10 mouse cellular contexts compared by ENCODE assay signal in genomic region chr12:99332144-99332807, GRCm38 (mm10).
A peak's percentile ranks its signal among the peaks of the same experiment; 100 is the strongest.
DNase-seq lines count a peak whose midpoint lies in the region; ATAC-seq and TF ChIP-seq lines count a peak whose summit lies in the region.
"Had no signal": no experiment of that assay in that cellular context is flagged by ENCODE, and none has a peak within 500 bp of the region (broad histone marks: within the 10 kb centered on the region; RNA-seq: fewer than 3 reads in every experiment).

No protein-coding gene starts in this region.

- H3K4me2 ChIP-seq in intestine, embryonic 14.5 days (ENCODE audit: low read length) = no peak overlapping the region
- no peak overlapping the region for H3K4me2 ChIP-seq in intestine, embryonic 16.5 days (ENCODE audit: low read depth, low read length)
- peak overlapping the region; percentile 40; the same call in 1 of the 2 replicates for H3K4me2 ChIP-seq in liver, embryonic 13.5 days
- H3K4me2 ChIP-seq in hindbrain, embryonic 14.5 days (replicated peaks) = no peak overlapping the region
- H3K4me2 ChIP-seq: limb, embryonic 15.5 days had no signal

- no peaks in the 10 kb centered on the region for H3K9me3 ChIP-seq in intestine, embryonic 14.5 days (ENCODE audit: control insufficient read depth, low read length)
- no peaks in the 10 kb centered on the region for H3K9me3 ChIP-seq in intestine, embryonic 16.5 days (ENCODE audit: control insufficient read depth, low read length)
- H3K9me3 ChIP-seq in liver, embryonic 13.5 days (replicated peaks) = no peaks in the 10 kb centered on the region
- no peaks in the 10 kb centered on the region for H3K9me3 ChIP-seq in hindbrain, embryonic 14.5 days (ENCODE audit: control insufficient read depth, low read length)
- H3K9me3 ChIP-seq: limb, embryonic 15.5 days had no signal

- no peak for ATAC-seq in cerebellum, adult (ENCODE audit: insufficient number of reproducible peaks, low FRiP score, low TSS enrichment)
- ATAC-seq in intestine, embryonic 14.5 days (replicated peaks; ENCODE audit: low FRiP score, low TSS enrichment, low read depth) = no peak
- no peak for ATAC-seq in intestine, embryonic 16.5 days
- no peak for ATAC-seq in liver, embryonic 13.5 days (ENCODE audit: low read depth)
- ATAC-seq in hindbrain, embryonic 14.5 days (ENCODE audit: low FRiP score) = no peak
- ATAC-seq: intestine, postnatal 0 days had no signal

- H3K9ac ChIP-seq in intestine, embryonic 14.5 days (ENCODE audit: low read length) = no peak overlapping the region
- H3K9ac ChIP-seq in intestine, embryonic 16.5 days (ENCODE audit: low read depth, low read length) = no peak overlapping the region
- no peak overlapping the region for H3K9ac ChIP-seq in liver, embryonic 13.5 days
- H3K9ac ChIP-seq in hindbrain, embryonic 14.5 days = no peak overlapping the region
- H3K9ac ChIP-seq: limb, embryonic 15.5 days had no signal

- TF ChIP-seq POLR2A in thymus, adult 2 months (IDR thresholded peaks at IDR 0.05; ENCODE audit: control insufficient read depth, extremely low read depth, insufficient read depth, low read length, poor library complexity) = no peak

- H3K36me3 ChIP-seq in intestine, embryonic 14.5 days (ENCODE audit: control insufficient read depth, insufficient read depth, low read length) = no peaks in the 10 kb centered on the region
- H3K36me3 ChIP-seq in intestine, embryonic 16.5 days (ENCODE audit: control insufficient read depth, insufficient read depth, low read length) = no peaks in the 10 kb centered on the region
- no peaks in the 10 kb centered on the region for H3K36me3 ChIP-seq in liver, embryonic 13.5 days
- H3K36me3 ChIP-seq in thymus, adult 2 months (ENCODE audit: control insufficient read depth, insufficient read depth, low read length) = no peaks in the 10 kb centered on the region
- no peaks in the 10 kb centered on the region for H3K36me3 ChIP-seq in hindbrain, embryonic 14.5 days (replicated peaks; ENCODE audit: control insufficient read depth, insufficient read depth)
- H3K36me3 ChIP-seq: limb, embryonic 15.5 days had no signal

- TF ChIP-seq CTCF in thymus, adult 2 months (IDR thresholded peaks at IDR 0.05; ENCODE audit: borderline replicate concordance, control insufficient read depth, extremely low read depth, insufficient read depth, low read length, poor library complexity) = 0 out of 2 replicates have a peak, but pooled peaks have one; percentile 30

- peaks cover 26% of the 10 kb centered on the region for H3K4me1 ChIP-seq in intestine, embryonic 14.5 days (replicated peaks; ENCODE audit: control insufficient read depth, insufficient read depth, low read length)
- H3K4me1 ChIP-seq in intestine, embryonic 16.5 days (ENCODE audit: control insufficient read depth, insufficient read depth, low read length) = peaks cover 27% of the 10 kb centered on the region
- peaks cover 67% of the 10 kb centered on the region for H3K4me1 ChIP-seq in liver, embryonic 13.5 days (replicated peaks)
- peaks cover 62% of the 10 kb centered on the region for H3K4me1 ChIP-seq in thymus, adult 2 months (replicated peaks; ENCODE audit: control insufficient read depth, insufficient read depth, low read length)
- H3K4me1 ChIP-seq in hindbrain, embryonic 14.5 days (replicated peaks; ENCODE audit: control insufficient read depth, insufficient read depth, low read length) = peaks cover 66% of the 10 kb centered on the region

- no peaks in the 10 kb centered on the region for H3K27me3 ChIP-seq in intestine, embryonic 14.5 days (replicated peaks; ENCODE audit: control insufficient read depth, insufficient read depth, low read length)
- no peaks in the 10 kb centered on the region for H3K27me3 ChIP-seq in intestine, embryonic 16.5 days (replicated peaks; ENCODE audit: control insufficient read depth, insufficient read depth, low read length)
- H3K27me3 ChIP-seq in liver, embryonic 13.5 days = no peaks in the 10 kb centered on the region
- no peaks in the 10 kb centered on the region for H3K27me3 ChIP-seq in thymus, adult 2 months (ENCODE audit: control insufficient read depth, insufficient read depth, low read length)
- no peaks in the 10 kb centered on the region for H3K27me3 ChIP-seq in hindbrain, embryonic 14.5 days (ENCODE audit: control insufficient read depth, insufficient read depth, low read length)
- H3K27me3 ChIP-seq: limb, embryonic 15.5 days had no signal

- H3K27ac ChIP-seq in intestine, embryonic 14.5 days (ENCODE audit: low read depth) = no peak overlapping the region
- H3K27ac ChIP-seq in intestine, embryonic 16.5 days (ENCODE audit: low read length) = no peak overlapping the region
- no peak overlapping the region for H3K27ac ChIP-seq in liver, embryonic 13.5 days
- H3K27ac ChIP-seq in thymus, adult 2 months (ENCODE audit: control insufficient read depth, insufficient read depth, low read length) = peak overlapping the region; percentile 77
- no peak overlapping the region for H3K27ac ChIP-seq in hindbrain, embryonic 14.5 days
- H3K27ac ChIP-seq: limb, embryonic 15.5 days had no signal

- 70% methylated on average over 16 of the region's 16 CpGs for WGBS in intestine, embryonic 14.5 days
- WGBS in intestine, embryonic 16.5 days = 72% methylated on average over 16 of the region's 16 CpGs
- 73% methylated on average over 16 of the region's 16 CpGs for WGBS in liver, embryonic 13.5 days (ENCODE audit: insufficient replicate concordance)
- WGBS in thymus, adult 2 months = 54% methylated on average over 16 of the region's 16 CpGs
- WGBS in hindbrain, embryonic 14.5 days = 66% methylated on average over 16 of the region's 16 CpGs

- peak; percentile 57 for DNase-seq in cerebellum, postnatal 10 days
- DNase-seq in intestine, embryonic 14.5 days (ENCODE audit: low spot score) = peak; percentile 44
- DNase-seq in liver, embryonic 13.5 days = no peak
- peak; percentile 40 for DNase-seq in thymus, adult 2 months
- DNase-seq in kidney, adult 8-10 months = no peak
- DNase-seq in hindbrain, embryonic 14.5 days (ENCODE audit: low spot score) = no peak

- no peak overlapping the region for H3K4me3 ChIP-seq in intestine, embryonic 14.5 days (ENCODE audit: low read depth, low read length)
- H3K4me3 ChIP-seq in intestine, embryonic 16.5 days (ENCODE audit: low read length) = no peak overlapping the region
- no peak overlapping the region for H3K4me3 ChIP-seq in liver, embryonic 13.5 days (replicated peaks)
- no peak overlapping the region for H3K4me3 ChIP-seq in thymus, adult 2 months (ENCODE audit: control insufficient read depth, insufficient read depth, low read length)
- H3K4me3 ChIP-seq in hindbrain, embryonic 14.5 days (replicated peaks; ENCODE audit: low read length) = no peak overlapping the region
- H3K4me3 ChIP-seq: limb, embryonic 15.5 days had no signal

Comparison
In these comparisons a context has a peak if more than half of its experiments do, and no peak if none do; other contexts are left out.
1. DNase-seq: peak in cerebellum, postnatal 10 days (2 of 2), intestine, embryonic 14.5 days (single experiment) and thymus, adult 2 months (single experiment); none in liver, embryonic 13.5 days (single experiment), kidney, adult 8-10 months (0 of 2) and hindbrain, embryonic 14.5 days (single experiment).